Mouse (Mus musculus) A20 (cell line): ENCODE data around the gene Fblim1.

ENCODE experiments used
- DNase-seq: peaks from one replicate; pipeline ENCODE4 v3.0.0-alpha.2; 2011; ENCODE audit warnings: low read depth, low spot score

Fblim1 gene

DNA sequence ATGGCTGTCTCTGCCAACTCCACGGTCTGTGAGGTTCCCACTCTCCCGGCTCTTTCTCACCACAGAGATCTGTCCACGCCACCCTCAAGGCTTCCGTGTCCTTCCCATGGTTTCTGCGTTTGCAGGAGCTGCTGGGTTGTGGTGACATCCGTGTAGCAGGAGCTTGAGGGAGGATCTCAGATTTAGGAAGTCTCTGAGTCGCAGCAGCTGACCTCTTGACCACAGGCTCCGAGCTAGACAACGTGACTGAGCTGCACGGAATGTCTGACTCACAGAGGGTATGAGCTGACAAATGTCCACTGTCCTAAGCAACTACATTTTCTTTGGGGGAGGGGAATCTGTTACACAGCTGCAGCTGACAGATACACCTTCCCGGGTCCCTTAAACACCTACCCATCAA is at the start of gene Fblim1:
Fblim1 (minus strand) TSS at position 236 of the 400 bp plus-strand sequence.
- no peak for DNase-seq

GRCm38 (mm10) chr4:141654509-141654908 is 48.6 kb upstream of the Fblim1 start:
- no peak for DNase-seq

DNA sequence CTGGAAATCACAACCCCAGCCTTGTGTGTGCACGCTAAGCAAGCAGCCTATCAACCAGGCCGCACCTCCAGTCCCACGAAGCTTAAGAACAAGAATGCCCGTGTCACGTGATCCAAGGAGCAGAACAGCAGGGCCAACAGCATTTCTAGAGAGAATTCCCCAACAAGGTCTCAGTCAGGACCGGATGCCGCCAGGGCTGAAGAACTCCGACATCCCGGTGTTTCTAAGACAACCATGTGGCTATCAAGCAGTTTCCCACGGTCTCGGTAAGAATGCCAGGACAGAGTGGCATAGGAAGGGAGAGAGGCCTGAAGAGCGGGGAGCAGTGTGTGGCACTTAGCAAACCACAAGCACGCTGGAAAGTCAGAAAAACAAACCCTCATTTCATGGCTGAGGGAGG is 47.9 kb upstream of the Fblim1 start:
- no peak for DNase-seq

- no peak for DNase-seq
Observed at GRCm38 (mm10) chr4:141653044-141653443, 47.1 kb upstream of the Fblim1 start.

DNA sequence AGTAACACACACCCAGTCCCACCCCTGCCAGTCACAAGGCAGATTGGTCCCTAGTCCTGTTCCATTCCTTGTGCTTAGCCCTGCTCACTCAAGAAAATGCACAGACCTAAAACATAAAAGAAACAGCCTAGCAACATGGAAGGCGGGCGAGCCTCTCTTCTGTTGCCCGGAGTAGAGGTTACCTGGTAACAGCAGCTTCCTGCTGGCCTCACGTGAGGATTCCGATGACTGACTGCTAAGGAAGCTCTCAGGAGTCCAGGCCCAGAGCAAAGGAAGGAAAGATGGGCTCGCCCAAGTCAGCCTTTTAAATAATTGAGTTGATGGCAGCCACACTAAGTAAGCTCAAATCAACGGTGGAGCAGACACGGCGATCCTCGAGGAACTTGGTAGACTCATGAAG is 46.0 kb upstream of the Fblim1 start:
- DNase-seq: no peak

GRCm38 (mm10) chr4:141651286-141651685 is 45.4 kb upstream of the Fblim1 start:
- DNase-seq: no peak

DNA sequence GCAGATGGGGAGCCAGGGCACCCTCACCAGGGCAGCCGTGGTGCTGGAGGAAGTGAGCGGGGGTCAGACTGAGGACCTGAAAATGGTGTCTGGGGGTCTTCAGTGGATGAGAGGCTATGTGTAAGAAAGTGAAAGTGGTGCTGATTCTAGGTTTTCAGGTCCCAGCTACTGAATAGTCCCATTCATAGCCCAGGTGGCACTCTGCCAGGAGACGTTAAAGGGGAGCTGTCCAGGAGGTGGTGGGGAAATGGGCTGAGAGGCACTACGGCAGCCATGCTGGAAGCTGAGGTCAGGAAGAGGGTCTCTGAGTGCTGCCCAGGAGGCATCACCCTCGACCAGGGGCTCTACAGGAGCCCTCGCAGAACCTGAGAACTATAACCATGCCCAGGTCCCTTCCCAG is 43.3 kb upstream of the Fblim1 start:
- DNase-seq: no peak

GRCm38 (mm10) chr4:141648262-141648661 is 42.4 kb upstream of the Fblim1 start:
- DNase-seq: no peak

- DNase-seq: no peak
Observed at GRCm38 (mm10) chr4:141647187-141647586, 41.3 kb upstream of the Fblim1 start.

DNA sequence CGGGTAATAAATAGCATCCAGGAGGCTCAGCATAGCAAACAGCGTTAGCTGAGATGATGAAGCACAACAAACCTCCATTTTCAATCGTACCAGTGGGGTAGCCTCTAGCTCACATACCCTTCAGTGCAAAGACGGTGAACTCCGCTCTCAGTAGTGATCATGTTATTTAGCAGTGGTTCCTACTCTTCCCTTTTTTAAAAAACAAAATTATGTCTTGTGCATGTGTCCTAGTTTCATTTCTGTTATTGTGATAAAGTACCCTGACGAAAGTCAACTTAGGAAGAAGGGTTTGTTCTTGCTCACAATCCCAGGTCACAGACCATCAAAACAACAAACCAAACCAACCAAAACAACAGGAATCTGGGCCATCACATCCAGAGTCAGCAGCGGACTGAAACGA is 40.1 kb upstream of the Fblim1 start:
- DNase-seq: no peak

DNA sequence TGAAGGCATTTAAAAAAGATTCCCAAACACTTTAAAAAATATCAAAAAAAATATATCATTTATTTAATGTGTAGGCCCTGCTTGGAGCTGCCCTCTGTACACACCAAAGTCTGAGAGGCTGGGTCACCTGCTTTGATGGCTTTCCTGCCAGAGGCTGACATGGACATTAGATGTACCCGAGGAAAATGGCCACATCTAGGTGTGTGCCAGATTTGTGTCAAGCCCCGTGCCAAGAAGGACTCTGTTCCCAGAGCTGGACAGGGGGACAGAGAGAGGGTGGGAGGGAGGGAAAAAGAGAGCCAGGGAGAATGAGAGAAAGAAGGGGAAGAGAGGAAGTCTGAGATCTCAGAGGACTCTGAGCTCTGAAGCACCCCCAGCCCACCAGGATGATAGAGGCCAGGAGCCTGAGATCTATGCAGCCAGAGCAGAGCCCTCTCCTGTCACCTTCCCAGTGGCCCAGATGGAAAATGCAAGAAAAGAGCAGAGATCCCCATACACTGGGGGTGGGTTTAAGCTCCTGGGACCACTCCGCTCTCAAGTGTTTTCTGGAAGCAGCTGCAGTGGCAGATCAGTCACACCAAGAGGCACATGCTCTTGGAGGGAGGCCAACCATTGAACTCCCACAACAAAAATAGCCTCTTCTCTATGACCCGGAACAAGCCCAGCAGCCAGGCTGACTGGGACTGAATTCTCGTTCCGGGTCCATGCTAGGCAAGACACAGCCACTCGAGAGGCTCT is 37.4 kb upstream of the Fblim1 start:
- no peak for DNase-seq

DNA sequence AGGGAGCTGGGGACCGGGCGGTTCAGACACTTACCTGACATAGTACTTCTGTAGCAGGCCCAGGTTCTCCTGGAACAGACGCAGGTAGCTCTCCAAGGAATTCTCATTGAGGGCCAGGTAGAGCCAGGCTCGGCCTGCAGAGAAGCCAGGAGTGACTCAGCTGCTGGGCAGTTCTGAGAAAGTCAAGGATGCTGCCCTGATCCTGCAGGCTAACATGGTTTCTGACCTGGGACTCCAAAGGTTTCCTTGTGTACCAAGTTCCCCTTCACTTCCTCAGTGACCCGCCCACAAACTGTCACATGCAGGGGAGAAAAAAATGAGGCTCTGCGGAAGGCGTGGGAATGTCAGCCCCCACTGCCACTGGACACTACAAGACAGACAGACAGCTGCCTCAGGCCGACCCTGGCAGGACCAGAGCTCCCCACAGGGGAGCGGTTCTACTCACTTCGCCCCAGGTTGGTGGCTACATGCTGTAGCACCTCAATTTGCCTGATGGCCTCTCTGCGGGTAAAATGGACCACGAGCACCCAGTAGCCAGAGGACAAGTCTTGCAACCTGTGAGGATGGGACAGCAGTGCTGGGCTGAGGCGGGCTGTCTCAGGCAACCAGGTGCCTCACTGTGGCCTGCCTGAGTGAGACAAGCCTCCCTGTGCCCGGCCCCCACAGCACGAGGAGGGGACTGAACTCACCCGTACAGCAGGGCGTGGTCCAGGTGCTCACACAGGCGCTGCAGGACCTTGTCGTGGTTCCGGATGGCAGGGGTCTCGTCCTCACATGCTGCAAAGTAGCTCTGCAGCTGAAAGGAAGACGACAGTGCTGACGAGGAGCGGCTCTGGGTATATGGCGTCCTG is 36.3 kb upstream of the Fblim1 start:
- no peak for DNase-seq

- no peak for DNase-seq
Observed at GRCm38 (mm10) chr4:141641353-141641771, 35.5 kb upstream of the Fblim1 start.

GRCm38 (mm10) chr4:141639474-141639873 is 33.6 kb upstream of the Fblim1 start:
- DNase-seq: no peak

- DNase-seq: no peak
Observed at GRCm38 (mm10) chr4:141636693-141637092, 30.8 kb upstream of the Fblim1 start.

DNA sequence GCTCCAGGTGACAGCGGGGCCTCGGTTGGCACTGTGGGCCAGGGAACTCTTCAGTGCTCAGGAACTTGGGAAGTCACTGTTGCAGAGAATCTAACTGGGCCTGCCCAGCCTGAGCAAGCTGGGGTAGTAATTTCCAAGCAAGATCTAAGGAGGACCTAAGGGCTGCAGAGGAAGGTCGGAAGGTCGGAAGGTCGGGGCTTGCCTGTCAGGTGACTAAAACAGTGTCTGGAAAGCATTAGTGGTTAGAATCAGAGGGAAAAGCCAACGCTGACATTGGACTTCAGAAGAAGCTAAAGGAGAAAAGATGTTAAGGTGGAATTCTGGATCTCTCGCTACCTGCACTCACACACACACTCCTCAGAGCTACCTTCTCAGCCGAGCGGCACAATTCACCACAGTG is 30.1 kb upstream of the Fblim1 start:
- no peak for DNase-seq

DNA sequence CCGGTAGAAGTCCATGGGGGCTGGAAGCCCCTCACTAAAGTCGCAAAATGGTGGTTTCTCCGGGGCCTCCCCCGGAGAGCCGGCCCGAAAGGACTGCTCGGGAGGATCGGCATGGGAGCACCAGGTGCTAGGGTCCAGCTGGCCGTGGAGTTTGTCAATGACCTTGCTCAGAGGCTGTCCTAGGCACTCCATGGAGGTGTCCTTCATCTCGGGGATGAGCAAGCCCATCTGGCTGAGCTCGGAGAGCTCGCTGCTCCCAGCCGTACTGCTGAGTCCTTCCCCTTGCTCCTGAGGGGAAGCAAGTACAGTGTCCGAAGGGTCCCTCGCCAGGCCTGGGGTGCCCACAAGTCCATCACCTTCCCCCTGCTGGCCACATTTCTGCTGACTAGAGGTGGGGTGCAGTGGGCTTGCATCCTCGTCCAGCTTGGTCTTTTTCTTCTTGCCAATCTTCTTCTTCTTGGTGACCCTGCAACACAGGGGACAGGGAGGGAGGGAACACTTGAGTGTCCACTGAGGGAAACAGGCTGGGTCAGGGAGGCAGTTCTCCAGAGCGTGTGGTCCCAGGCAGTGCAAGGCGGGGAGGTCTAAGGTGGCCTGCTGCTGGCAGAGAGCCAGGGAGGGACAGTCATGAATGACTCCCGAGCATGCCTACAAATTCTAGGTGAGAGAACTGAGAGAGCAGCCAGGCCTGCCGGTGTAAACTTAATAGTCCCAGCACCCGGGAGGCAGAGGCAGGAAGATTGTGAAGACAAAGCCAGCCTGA is 26.4 kb upstream of the Fblim1 start:
- no peak for DNase-seq

- DNase-seq: no peak
Observed at GRCm38 (mm10) chr4:141631250-141631649, 25.4 kb upstream of the Fblim1 start.

DNA sequence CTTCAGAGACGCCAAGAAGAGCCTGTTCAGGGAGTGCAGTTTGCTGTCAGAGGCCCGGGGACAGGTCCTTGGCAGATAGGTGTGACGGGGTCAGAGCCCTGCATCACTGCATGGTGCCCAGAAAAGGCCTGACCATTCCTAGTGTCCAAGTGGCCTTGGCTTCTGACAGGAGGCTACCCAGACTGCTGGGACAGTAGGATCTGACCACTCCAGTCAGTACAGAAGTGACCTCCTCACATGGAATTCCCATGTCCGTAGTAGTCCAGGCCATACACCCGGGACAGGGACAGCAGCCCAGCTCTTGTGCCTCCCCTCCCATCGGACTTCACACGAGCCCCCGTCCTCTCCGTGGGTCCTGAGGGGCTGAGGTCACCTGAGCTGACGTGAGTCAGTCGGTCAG is 24.1 kb upstream of the Fblim1 start:
- DNase-seq: no peak

- no peak for DNase-seq
Observed at GRCm38 (mm10) chr4:141628661-141629060, 22.8 kb upstream of the Fblim1 start.

GRCm38 (mm10) chr4:141627502-141627901 is 21.6 kb upstream of the Fblim1 start:
- DNase-seq: no peak
